In the genomic region with DNA sequence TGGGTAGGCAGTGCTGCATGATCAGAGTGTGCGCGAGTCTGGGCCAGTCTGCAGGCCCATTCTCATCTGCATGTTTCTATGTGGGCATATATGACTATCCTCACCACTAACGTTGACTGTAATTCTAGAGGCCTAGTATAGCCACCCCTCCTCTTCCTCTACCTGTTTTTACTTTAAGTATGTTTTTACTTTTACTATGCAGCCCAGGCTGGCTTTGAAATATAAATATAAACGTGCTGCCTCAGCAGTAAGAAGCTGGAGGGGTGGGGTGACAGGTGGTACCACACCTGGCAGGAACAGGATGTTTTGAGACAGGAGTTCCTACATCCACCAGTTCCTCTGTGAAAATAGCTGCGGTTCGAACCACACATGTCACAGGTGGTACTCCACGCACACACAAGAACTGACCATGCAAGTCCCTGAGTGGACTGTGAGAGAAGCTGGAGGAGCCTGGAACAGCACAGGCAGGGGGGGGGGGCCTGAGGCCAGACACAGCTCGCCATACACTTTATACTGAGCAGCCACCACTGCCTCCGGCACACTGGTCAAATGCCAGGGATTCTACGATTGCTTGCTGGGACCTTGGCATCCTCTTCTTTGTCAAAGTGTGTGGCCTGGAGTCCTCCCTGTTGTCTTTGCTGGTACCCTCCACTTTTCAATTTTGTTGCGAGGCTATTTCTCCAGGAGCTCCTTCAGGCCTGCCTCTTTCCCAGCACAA, we compare ENCODE assay signal across 1 mouse cellular context.
TF ChIP-seq lines count a peak whose summit lies in the region.

No protein-coding gene starts in this region.

TF ChIP-seq in CH12.LX, 34 proteins besides CTCF, POLR2A, EP300 and RAD21 (continued from another document):
- no peak for TF ChIP-seq UBTF (IDR thresholded peaks at IDR 0.05; ENCODE audit: low read depth, low read length)
- TF ChIP-seq NELFE (IDR thresholded peaks at IDR 0.05; ENCODE audit: low read depth, low read length), result no peak
- peak; percentile 21; the same call in 1 of the 2 replicates for TF ChIP-seq MAX (IDR thresholded peaks at IDR 0.05; ENCODE audit: low read length)
- no peak for TF ChIP-seq E2F4 (IDR thresholded peaks at IDR 0.05; ENCODE audit: insufficient replicate concordance, low read depth, low read length)
- no peak for TF ChIP-seq PAX5 (IDR thresholded peaks at IDR 0.05; ENCODE audit: low read length)
- TF ChIP-seq CHD2 (IDR thresholded peaks at IDR 0.05; ENCODE audit: low read length), result no peak
- no peak for TF ChIP-seq MYC (IDR thresholded peaks at IDR 0.05; ENCODE audit: low read depth, low read length)
- no peak for TF ChIP-seq JUND (conservative IDR thresholded peaks at IDR 0.05; ENCODE audit: low read depth, low read length)
- TF ChIP-seq TBP (conservative IDR thresholded peaks at IDR 0.05; ENCODE audit: low read depth, low read length), result 0 out of 2 replicates have a peak, but pooled peaks have one; percentile 33
- TF ChIP-seq ETS1 (conservative IDR thresholded peaks at IDR 0.05; ENCODE audit: low read depth, low read length), result peak; percentile 90
- no peak for TF ChIP-seq ZMIZ1 (IDR thresholded peaks at IDR 0.05; ENCODE audit: low read depth, low read length)
- TF ChIP-seq ELF1 (IDR thresholded peaks at IDR 0.05; ENCODE audit: low read depth, low read length), result no peak
- TF ChIP-seq NRF1 (IDR thresholded peaks at IDR 0.05; ENCODE audit: low read depth, low read length), result 0 out of 2 replicates have a peak, but pooled peaks have one; percentile 39
- TF ChIP-seq MAZ (IDR thresholded peaks at IDR 0.05; ENCODE audit: low read depth, low read length), result no peak
